Comparison of ENCODE assay signal across 8 mouse cellular contexts in genomic region chrX:74328725-74329161, GRCm38 (mm10). TPM values are rescaled to one million over a fixed set of nuclear protein-coding genes. Genes with fewer than 3 reads are reported as not detected.
DNase-seq lines count a peak whose midpoint lies in the region; ATAC-seq lines count a peak whose summit lies in the region.

Plxna3 (plus strand) TSS chrX:74329066.

- no peaks in the 10 kb centered on the region for H3K4me1 ChIP-seq in heart, embryonic 11.5 days (ENCODE audit: control insufficient read depth, insufficient read depth, low read length)
- H3K4me1 ChIP-seq in kidney, embryonic 16.5 days (ENCODE audit: insufficient read depth, low read length) = peaks cover 14% of the 10 kb centered on the region; the same call in 1 of the 2 replicates
- peaks cover 27% of the 10 kb centered on the region; the same call in 1 of the 2 replicates for H3K4me1 ChIP-seq in liver, embryonic 12.5 days
- H3K4me1 ChIP-seq in stomach, embryonic 15.5 days = 0 out of 2 replicates have a peak, but pooled peaks cover 2% of the 10 kb centered on the region

- H3K4me2 ChIP-seq in heart, embryonic 11.5 days = peak within 1 kb of the TSS; percentile 70
- H3K4me2 ChIP-seq in kidney, embryonic 16.5 days (replicated peaks; ENCODE audit: low read depth, low read length) = peak within 1 kb of the TSS; percentile 56
- H3K4me2 ChIP-seq in liver, embryonic 12.5 days = peak within 1 kb of the TSS; percentile 70
- H3K4me2 ChIP-seq in stomach, embryonic 15.5 days = peak within 1 kb of the TSS; percentile 66

- peak; percentile 71 for DNase-seq in CD4-positive, CD25-positive, alpha-beta regulatory T cell, adult 2 months (ENCODE audit: low read depth, low spot score)
- peak; percentile 75 for DNase-seq in brain, adult 2 months (ENCODE audit: low read depth, low spot score)
- peak; percentile 55 to 64 for DNase-seq in natural killer cell, adult 2 months (ENCODE audit: low spot score in 2 of 2)

- peak within 1 kb of the TSS; percentile 45 for H3K4me3 ChIP-seq in heart, embryonic 11.5 days (ENCODE audit: low read depth, low read length)
- peak within 1 kb of the TSS; percentile 46 for H3K4me3 ChIP-seq in kidney, embryonic 16.5 days (ENCODE audit: low read length)
- H3K4me3 ChIP-seq in liver, embryonic 12.5 days = peak within 1 kb of the TSS; percentile 48
- peak within 1 kb of the TSS; percentile 45 for H3K4me3 ChIP-seq in stomach, embryonic 15.5 days (replicated peaks)

- no peaks in the 10 kb centered on the region for H3K9me3 ChIP-seq in heart, embryonic 11.5 days (replicated peaks; ENCODE audit: control insufficient read depth, low read length)
- H3K9me3 ChIP-seq in kidney, embryonic 16.5 days (ENCODE audit: low read length) = no peaks in the 10 kb centered on the region
- no peaks in the 10 kb centered on the region for H3K9me3 ChIP-seq in liver, embryonic 12.5 days (replicated peaks)
- no peaks in the 10 kb centered on the region for H3K9me3 ChIP-seq in stomach, embryonic 15.5 days

- H3K27ac ChIP-seq in heart, embryonic 11.5 days (ENCODE audit: low read depth, low read length) = no peak within 1 kb of the TSS
- H3K27ac ChIP-seq in kidney, embryonic 16.5 days (ENCODE audit: low read length) = 0 out of 2 replicates have a peak within 1 kb of the TSS, but pooled peaks have one; percentile 27
- peak within 1 kb of the TSS; percentile 12; the same call in 1 of the 2 replicates for H3K27ac ChIP-seq in liver, embryonic 12.5 days
- peak within 1 kb of the TSS; percentile 63; the same call in 1 of the 2 replicates for H3K27ac ChIP-seq in stomach, embryonic 15.5 days

- 0 out of 2 replicates have a peak, but pooled peaks cover 4% of the 10 kb centered on the region for H3K27me3 ChIP-seq in heart, embryonic 11.5 days (ENCODE audit: control insufficient read depth, insufficient read depth, low read length)
- H3K27me3 ChIP-seq in kidney, embryonic 16.5 days (ENCODE audit: insufficient read depth, low read length) = no peaks in the 10 kb centered on the region
- H3K27me3 ChIP-seq in liver, embryonic 12.5 days (replicated peaks) = peaks cover 8% of the 10 kb centered on the region; the same call in 1 of the 2 replicates
- H3K27me3 ChIP-seq in stomach, embryonic 15.5 days (replicated peaks) = no peaks in the 10 kb centered on the region

- ATAC-seq in erythroblast, adult 5-6 weeks (replicated peaks; ENCODE audit: low FRiP score, poor library complexity, severe bottlenecking) = peak; percentile 69; the same call in 1 of the 2 replicates
- peak; percentile 85 for ATAC-seq in heart, embryonic 11.5 days (replicated peaks; ENCODE audit: insufficient number of reproducible peaks, low FRiP score, low TSS enrichment)
- ATAC-seq in kidney, embryonic 16.5 days (ENCODE audit: low FRiP score, low TSS enrichment) = peak; percentile 95
- ATAC-seq in liver, embryonic 12.5 days = peak; percentile 90
- peak; percentile 93 for ATAC-seq in stomach, embryonic 15.5 days (ENCODE audit: insufficient read depth, low FRiP score, low read depth)

- H3K9ac ChIP-seq in heart, embryonic 11.5 days (ENCODE audit: low read depth, low read length) = peak within 1 kb of the TSS; percentile 78
- peak within 1 kb of the TSS; percentile 57 for H3K9ac ChIP-seq in kidney, embryonic 16.5 days (replicated peaks; ENCODE audit: low read length)
- peak within 1 kb of the TSS; percentile 52 for H3K9ac ChIP-seq in liver, embryonic 12.5 days
- peak within 1 kb of the TSS; percentile 29 for H3K9ac ChIP-seq in stomach, embryonic 15.5 days

- 7% methylated on average over 16 of the region's 30 CpGs for WGBS in heart, embryonic 11.5 days (ENCODE audit: insufficient replicate concordance)
- 16% methylated on average over 28 of the region's 30 CpGs for WGBS in kidney, embryonic 16.5 days
- WGBS in liver, embryonic 12.5 days (ENCODE audit: insufficient replicate concordance) = 18% methylated on average over 24 of the region's 30 CpGs
- 18% methylated on average over 15 of the region's 30 CpGs for WGBS in stomach, embryonic 15.5 days

- no peaks in the 10 kb centered on the region for H3K36me3 ChIP-seq in heart, embryonic 11.5 days (ENCODE audit: control insufficient read depth, insufficient read depth, low read length)
- no peaks in the 10 kb centered on the region for H3K36me3 ChIP-seq in kidney, embryonic 16.5 days (ENCODE audit: insufficient read depth, low read length)
- H3K36me3 ChIP-seq in liver, embryonic 12.5 days = no peaks in the 10 kb centered on the region
- no peaks in the 10 kb centered on the region for H3K36me3 ChIP-seq in stomach, embryonic 15.5 days

RNA-seq across cellular contexts. Expression of gene Plxna3, which starts in this region (rescaled TPM):
- 0.42 TPM in 1 of 2 replicates, not detected in the other for total RNA-seq in erythroblast, adult 5-6 weeks (2015; ENCODE audit: low replicate concordance)
- total RNA-seq in erythroblast, adult 5-6 weeks (2017; ENCODE audit: low replicate concordance) = 0.34 and 2.6 TPM in 2 replicates
- 5.3 and 6.9 TPM in 2 replicates for polyA plus RNA-seq in heart, embryonic 11.5 days (2014; fragmentation: Nextera tagmentation; extraction: Ambion mirVana)
- 12.6 and 15.6 TPM in 2 replicates for polyA plus RNA-seq in kidney, embryonic 16.5 days (2015; fragmentation: Nextera tagmentation; extraction: Ambion mirVana)
- polyA plus RNA-seq in liver, embryonic 12.5 days (2016; fragmentation: Nextera tagmentation; extraction: Ambion mirVana) = 2.4 and 2.6 TPM in 2 replicates
- 12.4 and 13.5 TPM in 2 replicates for polyA plus RNA-seq in stomach, embryonic 15.5 days (2015; fragmentation: Nextera tagmentation; extraction: Ambion mirVana)
